Mouse (Mus musculus): ENCODE results near the gene Tnrc18.

Tnrc18 gene

GRCm38 (mm10) chr5:142822286-142823095 lies 5.0 kb upstream of the Tnrc18 start:
- no peak for DNase-seq

GRCm38 (mm10) chr5:142821974-142822285 lies 4.5 kb upstream of the Tnrc18 start:
- no peak for DNase-seq

GRCm38 (mm10) chr5:142821266-142821973 lies 4.0 kb upstream of the Tnrc18 start:
- DNase-seq = no peak

GRCm38 (mm10) chr5:142820276-142821265 lies 3.1 kb upstream of the Tnrc18 start:
- no peak for DNase-seq

GRCm38 (mm10) chr5:142819385-142820275 lies 2.2 kb upstream of the Tnrc18 start:
- DNase-seq = no peak

- DNase-seq = no peak
These were observed 1.2 kb upstream of the Tnrc18 start for GRCm38 (mm10) chr5:142818435-142819360.

GRCm38 (mm10) chr5:142816811-142817523 lies 495 bp downstream of the Tnrc18 start:
- no peak for DNase-seq

GRCm38 (mm10) chr5:142816031-142816810 lies 1.2 kb downstream of the Tnrc18 start:
- no peak for DNase-seq

GRCm38 (mm10) chr5:142815421-142816001 lies 2.0 kb downstream of the Tnrc18 start:
- no peak for DNase-seq

- DNase-seq = no peak
These were observed 2.6 kb downstream of the Tnrc18 start for GRCm38 (mm10) chr5:142814711-142815420.

- no peak for DNase-seq
These were observed 3.3 kb downstream of the Tnrc18 start for GRCm38 (mm10) chr5:142814161-142814651.

GRCm38 (mm10) chr5:142813722-142814111 lies 3.7 kb downstream of the Tnrc18 start:
- DNase-seq = no peak

GRCm38 (mm10) chr5:142812976-142813721 lies 4.3 kb downstream of the Tnrc18 start:
- DNase-seq = no peak

GRCm38 (mm10) chr5:142812621-142812975 lies 4.9 kb downstream of the Tnrc18 start:
- no peak for DNase-seq

GRCm38 (mm10) chr5:142811870-142812443 lies 5.5 kb downstream of the Tnrc18 start:
- no peak for DNase-seq

- no peak for DNase-seq
These were observed 6.5 kb downstream of the Tnrc18 start for GRCm38 (mm10) chr5:142810710-142811599.

Data from thymus, adult 18-20 months (tissue).